Mouse (Mus musculus) c-Kit-positive CD71-positive TER-119-positive erythroid progenitor cells, embryonic 14.5 days (primary cell): Measurements from ENCODE around the gene Pde4d.

ENCODE experiments used
- DNase-seq: peaks from one replicate; pipeline ENCODE4 v3.0.0-alpha.2; 2013; ENCODE audit warnings: low spot score

Gene Pde4d

GRCm38 (mm10) chr13:109420426-109420825, 970.7 kb downstream of the Pde4d start:
- DNase-seq: no peak

- no peak for DNase-seq
Observed at GRCm38 (mm10) chr13:109424906-109425305, 975.2 kb downstream of the Pde4d start.

- no peak for DNase-seq
Observed at GRCm38 (mm10) chr13:109425548-109425947, 975.8 kb downstream of the Pde4d start.

- no peak for DNase-seq
Observed at GRCm38 (mm10) chr13:109426058-109426457, 976.3 kb downstream of the Pde4d start.

- no peak for DNase-seq
Observed at GRCm38 (mm10) chr13:109427541-109427940, 977.8 kb downstream of the Pde4d start.

GRCm38 (mm10) chr13:109429544-109429943, 979.8 kb downstream of the Pde4d start:
- no peak for DNase-seq

- DNase-seq: no peak
Observed at GRCm38 (mm10) chr13:109437231-109437776, 987.6 kb downstream of the Pde4d start.

GRCm38 (mm10) chr13:109439436-109440161, 989.9 kb downstream of the Pde4d start:
- no peak for DNase-seq

- DNase-seq: no peak
Observed at GRCm38 (mm10) chr13:109440331-109440730, 990.6 kb downstream of the Pde4d start.

- DNase-seq: no peak
Observed at GRCm38 (mm10) chr13:109440881-109441280, 991.1 kb downstream of the Pde4d start.

GRCm38 (mm10) chr13:109441401-109441973, 991.7 kb downstream of the Pde4d start:
- DNase-seq: no peak

GRCm38 (mm10) chr13:109446138-109446537, 996.4 kb downstream of the Pde4d start:
- DNase-seq: no peak

GRCm38 (mm10) chr13:109448121-109448520, 998.4 kb downstream of the Pde4d start:
- no peak for DNase-seq

- DNase-seq: no peak
Observed at GRCm38 (mm10) chr13:109474344-109474743, 1024.6 kb downstream of the Pde4d start.

GRCm38 (mm10) chr13:109481446-109481845, 1031.7 kb downstream of the Pde4d start:
- no peak for DNase-seq

GRCm38 (mm10) chr13:109486166-109486565, 1036.4 kb downstream of the Pde4d start:
- DNase-seq: no peak

GRCm38 (mm10) chr13:109487378-109487777, 1037.6 kb downstream of the Pde4d start:
- DNase-seq: no peak

GRCm38 (mm10) chr13:109490853-109491252, 1041.1 kb downstream of the Pde4d start:
- DNase-seq: no peak

GRCm38 (mm10) chr13:109491829-109492228, 1042.1 kb downstream of the Pde4d start:
- no peak for DNase-seq

GRCm38 (mm10) chr13:109500336-109500735, 1050.6 kb downstream of the Pde4d start:
- DNase-seq: no peak

GRCm38 (mm10) chr13:109502796-109503195, 1053.0 kb downstream of the Pde4d start:
- no peak for DNase-seq

- no peak for DNase-seq
Observed at GRCm38 (mm10) chr13:109506754-109507153, 1057.0 kb downstream of the Pde4d start.

GRCm38 (mm10) chr13:109508472-109508871, 1058.7 kb downstream of the Pde4d start:
- no peak for DNase-seq
